Mouse (Mus musculus): ENCODE measurements at regions not wholly inside any gene's neighbourhood (a gene's known extent, or its start where the extent isn't known, plus 50 kb on each side); places are given as distances from the start of the nearest gene placed in this dataset.

GRCm38 (mm10) chr11:19523853-19524487 lies 400.2 kb upstream of the Spred2 start:
- Histone ChIP-seq H3K9ac (no peak overlapping the region), H3K4me2 (no peak overlapping the region), H3K27ac (ENCODE audit: low read depth) (no peak overlapping the region), H3K4me1 (ENCODE audit: insufficient read depth) (no peaks in the 10 kb centered on the region), H3K27me3 (ENCODE audit: insufficient read depth, low read length) (no peaks in the 10 kb centered on the region), H3K36me3 (ENCODE audit: insufficient read depth) (no peaks in the 10 kb centered on the region), H3K9me3 (ENCODE audit: low read depth, low read length) (no peaks in the 10 kb centered on the region), H3K4me3 (ENCODE audit: low read depth, low read length) (no peak overlapping the region)
- ATAC-seq (ENCODE audit: insufficient read depth) (no peak), DNase-seq (no peak)
- 68% methylated on average over 6 of the region's 6 CpGs for WGBS
- no peak for TF ChIP-seq CTCF (IDR thresholded peaks at IDR 0.05; ENCODE audit: low read depth)

GRCm38 (mm10) chr11:19529126-19529525 lies 395.0 kb upstream of the Spred2 start:
- DNase-seq (no peak), ATAC-seq (ENCODE audit: insufficient read depth) (no peak)
- Histone ChIP-seq H3K27ac (ENCODE audit: low read depth) (no peak overlapping the region), H3K9me3 (ENCODE audit: low read depth, low read length) (no peaks in the 10 kb centered on the region), H3K27me3 (ENCODE audit: insufficient read depth, low read length) (no peaks in the 10 kb centered on the region), H3K9ac (no peak overlapping the region), H3K4me3 (ENCODE audit: low read depth, low read length) (no peak overlapping the region), H3K4me2 (no peak overlapping the region), H3K4me1 (ENCODE audit: insufficient read depth) (peaks cover 7% of the 10 kb centered on the region; the same call in 1 of the 2 replicates), H3K36me3 (ENCODE audit: insufficient read depth) (no peaks in the 10 kb centered on the region)
- no peak for TF ChIP-seq CTCF (IDR thresholded peaks at IDR 0.05; ENCODE audit: low read depth)
- WGBS: 48% methylated on average over 5 of the region's 5 CpGs

- no peak overlapping the region for H3K4me3 ChIP-seq (ENCODE audit: low read depth, low read length)
- H3K27ac ChIP-seq (ENCODE audit: low read depth): no peak overlapping the region
- no peak for ATAC-seq (ENCODE audit: insufficient read depth)
- no peak for TF ChIP-seq CTCF (IDR thresholded peaks at IDR 0.05; ENCODE audit: low read depth)
- H3K36me3 ChIP-seq (ENCODE audit: insufficient read depth): no peaks in the 10 kb centered on the region
- no peak overlapping the region for H3K9ac ChIP-seq
- DNase-seq: no peak
- 76% methylated on average over 3 of the region's 3 CpGs for WGBS
- no peak overlapping the region for H3K4me2 ChIP-seq
- H3K9me3 ChIP-seq (ENCODE audit: low read depth, low read length): no peaks in the 10 kb centered on the region
- H3K27me3 ChIP-seq (ENCODE audit: insufficient read depth, low read length): no peaks in the 10 kb centered on the region
- H3K4me1 ChIP-seq (ENCODE audit: insufficient read depth): peaks cover 7% of the 10 kb centered on the region; the same call in 1 of the 2 replicates
These were observed 393.5 kb upstream of the Spred2 start for GRCm38 (mm10) chr11:19530652-19531051.

GRCm38 (mm10) chr11:19531255-19532003 lies 392.7 kb upstream of the Spred2 start:
- Histone ChIP-seq H3K4me3 (ENCODE audit: low read depth, low read length) (no peak overlapping the region), H3K9ac (no peak overlapping the region), H3K4me2 (peak overlapping the region; percentile 48), H3K9me3 (ENCODE audit: low read depth, low read length) (no peaks in the 10 kb centered on the region), H3K27ac (ENCODE audit: low read depth) (no peak overlapping the region), H3K36me3 (ENCODE audit: insufficient read depth) (no peaks in the 10 kb centered on the region), H3K27me3 (ENCODE audit: insufficient read depth, low read length) (no peaks in the 10 kb centered on the region), H3K4me1 (ENCODE audit: insufficient read depth) (peaks cover 7% of the 10 kb centered on the region; the same call in 1 of the 2 replicates)
- DNase-seq (peak; percentile 55), ATAC-seq (ENCODE audit: insufficient read depth) (no peak)
- no peak for TF ChIP-seq CTCF (IDR thresholded peaks at IDR 0.05; ENCODE audit: low read depth)
- WGBS: 12% methylated on average over 20 of the region's 20 CpGs

GRCm38 (mm10) chr11:19532867-19533266 lies 391.3 kb upstream of the Spred2 start:
- no peaks in the 10 kb centered on the region for H3K36me3 ChIP-seq (ENCODE audit: insufficient read depth)
- H3K27me3 ChIP-seq (ENCODE audit: insufficient read depth, low read length): no peaks in the 10 kb centered on the region
- WGBS: 68% methylated on average over 7 of the region's 7 CpGs
- no peak overlapping the region for H3K4me2 ChIP-seq
- no peak for TF ChIP-seq CTCF (IDR thresholded peaks at IDR 0.05; ENCODE audit: low read depth)
- DNase-seq: no peak
- no peak for ATAC-seq (ENCODE audit: insufficient read depth)
- no peak overlapping the region for H3K27ac ChIP-seq (ENCODE audit: low read depth)
- H3K4me1 ChIP-seq (ENCODE audit: insufficient read depth): peaks cover 7% of the 10 kb centered on the region; the same call in 1 of the 2 replicates
- no peaks in the 10 kb centered on the region for H3K9me3 ChIP-seq (ENCODE audit: low read depth, low read length)
- H3K9ac ChIP-seq: no peak overlapping the region
- H3K4me3 ChIP-seq (ENCODE audit: low read depth, low read length): no peak overlapping the region

- Histone ChIP-seq H3K4me1 (ENCODE audit: insufficient read depth) (peaks cover 7% of the 10 kb centered on the region; the same call in 1 of the 2 replicates), H3K9me3 (ENCODE audit: low read depth, low read length) (no peaks in the 10 kb centered on the region), H3K36me3 (ENCODE audit: insufficient read depth) (no peaks in the 10 kb centered on the region), H3K9ac (no peak overlapping the region), H3K4me3 (ENCODE audit: low read depth, low read length) (no peak overlapping the region), H3K4me2 (no peak overlapping the region), H3K27me3 (ENCODE audit: insufficient read depth, low read length) (no peaks in the 10 kb centered on the region), H3K27ac (ENCODE audit: low read depth) (no peak overlapping the region)
- ATAC-seq (ENCODE audit: insufficient read depth) (no peak), DNase-seq (peak; percentile 22)
- TF ChIP-seq CTCF (IDR thresholded peaks at IDR 0.05; ENCODE audit: low read depth): peak; percentile 28; the same call in 1 of the 2 replicates
- 78% methylated on average over 1 of the region's 1 CpGs for whole genome bisulfite sequencing
These were observed 390.5 kb upstream of the Spred2 start for GRCm38 (mm10) chr11:19533701-19534100.

GRCm38 (mm10) chr11:19535215-19535614 lies 389.0 kb upstream of the Spred2 start:
- H3K27me3 ChIP-seq (ENCODE audit: insufficient read depth, low read length): no peaks in the 10 kb centered on the region
- no peak overlapping the region for H3K4me3 ChIP-seq (ENCODE audit: low read depth, low read length)
- 84% methylated on average over 1 of the region's 1 CpGs for WGBS
- no peaks in the 10 kb centered on the region for H3K36me3 ChIP-seq (ENCODE audit: insufficient read depth)
- no peak for TF ChIP-seq CTCF (IDR thresholded peaks at IDR 0.05; ENCODE audit: low read depth)
- no peak overlapping the region for H3K9ac ChIP-seq
- H3K4me2 ChIP-seq: no peak overlapping the region
- ATAC-seq (ENCODE audit: insufficient read depth) (no peak), DNase-seq (no peak)
- no peak overlapping the region for H3K27ac ChIP-seq (ENCODE audit: low read depth)
- no peaks in the 10 kb centered on the region for H3K9me3 ChIP-seq (ENCODE audit: low read depth, low read length)
- peaks cover 7% of the 10 kb centered on the region; the same call in 1 of the 2 replicates for H3K4me1 ChIP-seq (ENCODE audit: insufficient read depth)
